Mouse (Mus musculus): ENCODE data around the gene Lrrc59.

GRCm38 (mm10) chr11:94674984-94675383, 45.4 kb downstream of the Lrrc59 start:
- no peak for TF ChIP-seq POLR2A (IDR thresholded peaks at IDR 0.05; ENCODE audit: borderline replicate concordance, extremely low read depth, low read depth, low read length)
- no peak for TF ChIP-seq CTCF (IDR thresholded peaks at IDR 0.05; ENCODE audit: insufficient read depth, low read length)

Data from lung, adult 2 months (tissue).